Mouse (Mus musculus): ENCODE data around the gene Pet100.

Gene Pet100

DNA sequence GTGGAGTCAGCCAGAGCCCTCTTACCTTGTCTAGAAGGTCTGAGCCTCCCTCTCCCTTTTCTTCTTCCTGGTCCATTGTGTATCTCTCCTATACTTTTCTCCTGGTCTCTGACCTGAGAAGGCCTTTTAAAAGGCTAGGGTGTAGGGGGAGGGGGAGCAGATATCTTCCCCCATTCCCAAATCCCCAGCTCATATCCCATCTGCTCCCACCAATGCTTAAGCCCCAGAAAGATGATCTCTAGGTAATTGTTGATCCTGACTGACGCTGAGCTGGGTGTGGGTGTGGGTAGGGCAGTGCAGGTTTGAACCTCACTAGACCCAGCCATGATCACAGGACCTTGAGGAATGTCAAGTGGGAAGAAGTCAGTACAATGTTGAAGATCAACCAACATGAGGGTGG, 4.1 kb downstream of the Pet100 start, which contains the start of gene Pcp2:
Pcp2 (minus strand) TSS at position 101 of the 400 bp plus-strand sequence.
- DNase-seq (ENCODE audit: low read depth, low spot score): no peak

DNA sequence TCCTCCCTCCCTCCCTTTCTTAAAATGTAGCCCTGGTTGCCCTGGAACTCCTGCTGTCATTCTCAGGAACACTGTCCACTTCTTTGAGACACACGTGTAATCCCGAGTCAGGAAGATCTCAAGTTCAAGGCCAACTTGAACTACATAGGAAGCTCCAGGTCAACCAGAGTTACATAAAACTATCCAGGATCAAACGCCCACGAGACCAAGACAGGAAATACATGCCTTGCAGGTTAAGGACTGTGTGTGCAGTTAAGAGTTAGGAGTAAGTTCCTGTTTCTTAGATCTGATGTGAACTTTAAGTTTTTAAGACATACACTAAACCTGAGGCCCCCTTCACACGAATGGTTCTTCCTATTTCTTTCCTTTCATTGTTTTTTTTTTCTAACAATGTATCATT, 5.6 kb downstream of the Pet100 start:
- DNase-seq (ENCODE audit: low read depth, low spot score): no peak

DNA sequence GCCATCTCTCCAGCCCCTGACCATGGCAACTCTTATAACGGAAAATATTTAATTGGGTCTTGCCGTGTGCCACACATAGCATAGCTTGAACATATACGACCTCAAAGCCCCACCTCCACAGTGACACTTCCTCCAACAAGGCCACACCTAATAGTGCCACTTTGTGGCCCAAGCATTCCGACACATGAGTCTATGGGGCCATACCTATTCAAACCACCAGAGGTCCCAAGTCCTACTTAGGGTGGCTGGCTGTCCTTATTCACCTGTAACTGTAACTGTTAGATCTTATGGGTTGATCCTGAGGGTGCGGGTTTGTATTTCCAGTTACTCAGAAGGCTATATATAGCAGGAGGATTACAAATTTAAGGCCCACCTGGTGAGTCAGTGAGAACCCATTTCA, 6.7 kb downstream of the Pet100 start:
- DNase-seq (ENCODE audit: low read depth, low spot score): peak; percentile 88

DNA sequence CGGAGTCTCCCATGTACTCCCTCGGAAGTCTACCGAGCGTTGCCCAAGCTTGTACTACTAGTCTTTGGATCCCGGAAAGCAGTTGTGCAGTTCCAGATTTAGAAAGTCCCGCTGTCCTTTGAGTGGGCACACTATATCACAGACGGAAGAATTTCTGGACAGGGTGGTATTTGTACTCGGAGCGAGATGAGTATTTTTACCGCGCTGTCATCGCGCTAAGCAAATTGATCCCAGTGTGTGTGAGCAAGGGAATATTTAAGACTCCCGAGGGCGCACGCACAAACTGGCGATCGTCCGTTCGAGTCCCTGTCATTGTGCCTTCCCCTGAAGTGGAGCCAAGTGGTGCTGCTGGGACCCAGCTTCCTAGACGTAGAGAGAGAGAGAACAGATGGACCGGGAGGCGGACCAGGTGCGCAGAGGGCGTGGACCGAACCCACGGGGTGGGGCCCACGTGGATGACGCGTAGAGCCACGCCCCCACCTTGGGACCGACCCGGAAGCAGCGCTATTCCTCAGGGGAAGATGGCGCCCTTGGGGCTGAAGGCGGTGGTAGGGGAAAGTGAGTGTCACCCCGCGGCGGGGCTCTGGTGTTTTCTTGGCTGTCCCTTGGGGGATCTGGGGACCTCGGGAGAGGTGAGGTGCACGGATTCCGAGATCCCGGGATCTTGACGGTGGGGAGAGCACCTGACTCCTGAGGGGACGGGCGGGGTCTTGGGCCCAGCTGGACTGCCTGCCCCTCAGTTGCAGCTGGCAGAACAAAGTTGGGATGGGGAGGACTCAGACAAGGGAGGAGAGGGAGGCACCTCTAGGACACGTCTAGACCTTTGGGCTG, 9.5 kb downstream of the Pet100 start, which contains the start of gene Stxbp2:
Stxbp2 (plus strand) TSS at position 309 of the 831 bp plus-strand sequence.
- DNase-seq (ENCODE audit: low read depth, low spot score): peak; percentile 88

- DNase-seq (ENCODE audit: low read depth, low spot score): peak; percentile 33
Observed at GRCm38 (mm10) chr8:3631478-3631875, 10.1 kb downstream of the Pet100 start.

DNA sequence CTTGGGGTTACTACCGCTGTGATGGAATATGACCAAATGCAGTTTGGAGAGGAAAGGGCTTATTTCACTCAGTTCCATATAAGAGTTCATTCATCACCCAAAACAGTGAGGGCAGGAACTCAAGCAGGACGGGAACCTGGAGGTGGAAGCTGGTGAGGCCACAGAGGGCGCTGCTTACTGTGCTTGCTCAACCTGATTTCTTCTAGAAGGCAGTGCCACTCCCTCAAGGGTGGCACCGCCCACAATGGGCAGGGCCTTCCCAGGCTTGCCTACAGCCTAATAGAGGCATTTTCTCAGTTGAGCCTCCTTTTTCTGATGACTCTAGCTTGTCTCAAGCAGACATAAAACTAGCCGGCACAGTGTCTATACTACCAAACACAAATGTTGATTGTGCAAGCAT, 24.5 kb downstream of the Pet100 start:
- DNase-seq (ENCODE audit: low read depth, low spot score): peak; percentile 85

DNA sequence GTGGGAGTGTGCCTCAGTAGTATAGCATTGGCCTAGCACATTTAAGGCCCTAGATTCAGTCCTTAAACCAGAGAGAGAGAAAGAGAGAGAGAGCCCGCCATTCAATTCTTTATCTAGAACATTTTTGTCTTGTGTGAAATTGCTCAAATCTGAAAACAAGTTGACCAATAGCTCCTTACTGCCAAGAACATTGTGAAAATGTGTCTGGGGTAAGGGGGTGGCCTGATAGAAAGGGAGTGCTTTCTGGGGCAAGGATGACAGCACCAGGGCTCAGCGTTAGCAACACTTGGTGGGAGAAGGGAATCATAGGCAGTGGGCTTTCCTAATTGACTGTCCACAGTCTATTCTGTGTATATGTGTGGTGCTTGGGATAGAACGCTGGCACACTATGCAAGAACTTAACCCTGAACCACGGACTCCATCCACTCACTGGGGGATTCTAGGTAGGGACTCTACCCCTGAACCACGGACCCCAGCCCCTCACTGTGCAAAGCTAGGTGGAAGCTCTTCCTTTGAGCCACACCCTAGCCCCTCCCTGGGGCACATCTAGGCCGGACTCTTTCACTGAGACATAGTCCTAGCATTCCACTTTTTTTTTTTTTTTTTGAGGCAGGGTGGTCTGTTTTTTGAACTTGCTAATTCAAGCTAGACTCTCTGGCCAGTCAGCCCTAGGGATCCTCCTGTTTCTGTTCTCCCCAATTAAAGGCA, 25.6 kb downstream of the Pet100 start:
- no peak for DNase-seq (ENCODE audit: low read depth, low spot score)

- DNase-seq (ENCODE audit: low read depth, low spot score): no peak
Observed at GRCm38 (mm10) chr8:3647561-3647960, 26.2 kb downstream of the Pet100 start.

GRCm38 (mm10) chr8:3648268-3648667, 26.9 kb downstream of the Pet100 start:
- no peak for DNase-seq (ENCODE audit: low read depth, low spot score)

DNA sequence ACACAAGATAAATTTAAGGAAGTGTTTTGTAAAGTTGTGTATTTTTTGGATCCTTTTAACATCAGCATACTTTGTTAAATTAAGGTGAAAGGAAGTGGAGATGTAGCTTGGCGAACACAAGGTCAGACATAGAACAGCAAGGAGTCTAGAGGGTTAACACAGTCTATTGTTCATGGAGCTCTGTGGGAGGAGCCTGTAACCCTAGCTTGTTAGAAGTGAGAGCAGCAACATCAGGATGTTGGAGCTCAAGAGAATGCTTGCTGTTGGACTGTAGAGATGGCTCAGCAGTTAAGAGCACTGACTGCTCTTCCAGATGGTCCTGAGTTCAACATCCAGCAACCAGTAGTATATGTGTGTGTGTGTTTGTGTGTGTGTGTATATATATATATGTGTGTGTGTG, 27.6 kb downstream of the Pet100 start:
- DNase-seq (ENCODE audit: low read depth, low spot score): peak; percentile 80

DNA sequence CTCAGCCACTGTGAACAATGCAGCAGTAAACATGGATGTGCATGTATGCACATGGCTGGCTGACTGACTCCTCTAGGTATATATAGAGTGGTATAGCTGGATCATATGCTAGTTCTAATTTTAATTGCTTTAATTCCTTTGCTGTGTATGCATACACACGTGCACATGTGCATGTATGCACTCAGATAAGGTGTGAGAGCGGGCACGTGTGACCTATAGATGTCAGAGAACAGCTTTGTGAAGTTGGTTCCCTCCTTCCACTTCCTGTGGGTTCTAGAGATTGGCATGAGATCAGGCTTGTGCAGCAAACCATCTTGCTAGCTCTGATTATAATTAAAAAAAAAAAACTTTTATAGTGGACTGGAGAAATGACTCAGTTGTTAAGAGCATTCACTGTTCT, 31.5 kb downstream of the Pet100 start:
- DNase-seq (ENCODE audit: low read depth, low spot score): no peak

GRCm38 (mm10) chr8:3654726-3655508, 33.6 kb downstream of the Pet100 start:
- DNase-seq (ENCODE audit: low read depth, low spot score): peak; percentile 56

- DNase-seq (ENCODE audit: low read depth, low spot score): no peak
Observed at GRCm38 (mm10) chr8:3655526-3655925, 34.2 kb downstream of the Pet100 start, which contains the start of gene Retn. Retn (plus strand) TSS chr8:3655770.

DNA sequence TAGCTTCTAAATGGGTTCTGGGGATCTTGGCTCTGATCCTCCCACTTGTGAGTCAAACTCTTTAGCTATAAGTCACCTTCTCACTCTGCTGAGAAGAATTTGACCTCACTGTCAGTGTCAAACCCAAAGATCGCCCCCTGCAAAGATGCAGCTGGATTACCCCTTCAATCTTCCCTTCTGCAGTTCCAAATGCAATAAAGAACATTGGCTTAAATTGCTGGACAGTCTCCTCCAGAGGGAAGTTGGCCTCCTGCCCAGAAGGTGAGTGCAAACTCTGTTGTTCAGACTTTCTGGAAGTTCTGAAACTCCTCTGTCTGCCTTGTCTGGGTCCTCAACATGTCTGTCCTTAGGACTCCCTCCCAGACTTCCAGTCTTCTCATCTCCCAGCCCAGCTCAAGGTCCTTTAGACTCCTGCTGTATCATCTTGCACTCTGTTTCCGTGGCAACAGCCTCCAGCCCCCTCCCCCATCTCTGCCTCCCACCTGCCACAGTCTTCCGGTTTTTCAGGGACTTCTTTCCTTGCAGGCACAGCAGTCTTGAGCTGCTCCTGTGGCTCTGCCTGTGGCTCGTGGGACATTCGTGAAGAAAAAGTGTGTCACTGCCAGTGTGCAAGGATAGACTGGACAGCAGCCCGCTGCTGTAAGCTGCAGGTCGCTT, 35.5 kb downstream of the Pet100 start:
- peak; percentile 48 for DNase-seq (ENCODE audit: low read depth, low spot score)

DNA sequence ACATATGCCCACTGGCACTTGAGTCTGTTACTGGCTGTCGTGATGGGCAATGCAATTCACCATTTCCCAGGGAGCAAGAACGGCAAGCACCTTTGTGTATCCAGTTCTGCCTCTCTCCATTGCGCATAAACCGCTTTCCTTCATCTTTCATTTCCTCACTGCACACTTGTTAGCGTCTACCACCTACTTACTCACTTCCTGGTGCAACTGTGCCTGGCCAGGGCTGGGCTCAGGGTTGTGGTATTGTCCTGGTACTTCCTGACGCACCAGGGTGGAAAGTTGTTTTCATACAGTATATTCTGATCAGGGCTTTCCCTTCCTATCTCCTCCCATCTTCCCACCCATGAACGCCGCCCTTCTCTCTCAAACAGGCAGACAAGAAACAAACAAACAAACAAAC, 39.5 kb downstream of the Pet100 start:
- no peak for DNase-seq (ENCODE audit: low read depth, low spot score)

DNA sequence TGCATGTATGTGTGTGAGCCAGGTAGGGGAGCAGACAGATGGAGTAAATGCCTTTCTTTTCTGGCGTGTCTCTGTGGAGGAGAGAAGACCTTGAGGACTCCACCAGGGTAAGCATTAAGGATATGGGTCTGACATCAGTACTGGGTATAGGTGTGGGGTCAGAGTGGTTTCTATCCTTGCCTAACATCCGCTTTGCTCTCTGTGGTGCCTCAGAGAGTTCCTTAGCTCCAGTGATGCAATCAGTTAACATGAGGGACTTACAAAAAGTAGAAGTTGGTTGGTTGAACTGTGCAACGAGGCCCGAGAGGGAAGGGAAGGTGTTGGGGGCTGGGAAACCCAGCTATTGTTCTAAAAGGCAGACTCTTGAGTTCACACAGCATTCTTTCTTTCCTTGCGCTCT, 43.1 kb downstream of the Pet100 start:
- no peak for DNase-seq (ENCODE audit: low read depth, low spot score)

DNA sequence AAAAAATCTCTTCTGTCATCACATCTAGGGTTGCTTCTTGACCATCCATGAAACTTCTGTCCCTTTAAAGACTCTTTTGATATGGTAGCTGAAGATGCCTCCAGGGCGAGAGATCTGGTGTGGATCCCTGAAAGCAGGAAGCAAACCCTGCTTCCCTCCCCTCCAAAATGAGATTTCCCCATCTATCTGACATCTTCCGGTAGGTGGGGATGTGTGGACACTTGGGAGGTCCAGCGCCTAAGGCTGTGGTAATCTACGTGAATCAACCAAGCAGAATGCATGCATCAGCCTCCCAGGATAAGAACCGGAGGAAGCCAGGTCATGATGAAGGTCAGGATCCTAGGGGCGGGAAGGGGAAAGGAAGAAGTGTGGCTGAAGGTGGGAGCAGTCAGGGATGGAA, 44.2 kb downstream of the Pet100 start, which contains the start of gene Mcemp1:
Mcemp1 (plus strand) TSS at position 248 of the 400 bp plus-strand sequence.
- DNase-seq (ENCODE audit: low read depth, low spot score): no peak

DNA sequence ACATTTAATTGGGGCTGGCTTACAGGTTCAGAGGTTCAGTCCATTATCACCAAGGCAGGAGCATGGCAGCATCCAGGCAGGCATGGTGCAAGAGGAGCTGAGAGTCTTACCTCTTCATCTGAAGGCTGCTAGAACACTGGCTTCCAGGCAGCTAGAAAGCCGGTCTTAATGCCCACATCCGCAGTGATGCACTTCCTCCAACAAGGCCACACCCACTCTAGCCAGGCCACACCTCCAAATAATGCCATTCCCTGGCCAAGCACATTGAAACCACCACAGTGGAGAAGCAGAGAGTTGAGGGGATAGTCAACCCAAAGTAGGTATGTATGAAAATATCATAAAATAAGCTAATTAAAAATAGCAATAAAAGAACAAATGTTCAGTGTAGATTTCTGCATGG, 49.0 kb downstream of the Pet100 start:
- peak; percentile 72 for DNase-seq (ENCODE audit: low read depth, low spot score)

DNA sequence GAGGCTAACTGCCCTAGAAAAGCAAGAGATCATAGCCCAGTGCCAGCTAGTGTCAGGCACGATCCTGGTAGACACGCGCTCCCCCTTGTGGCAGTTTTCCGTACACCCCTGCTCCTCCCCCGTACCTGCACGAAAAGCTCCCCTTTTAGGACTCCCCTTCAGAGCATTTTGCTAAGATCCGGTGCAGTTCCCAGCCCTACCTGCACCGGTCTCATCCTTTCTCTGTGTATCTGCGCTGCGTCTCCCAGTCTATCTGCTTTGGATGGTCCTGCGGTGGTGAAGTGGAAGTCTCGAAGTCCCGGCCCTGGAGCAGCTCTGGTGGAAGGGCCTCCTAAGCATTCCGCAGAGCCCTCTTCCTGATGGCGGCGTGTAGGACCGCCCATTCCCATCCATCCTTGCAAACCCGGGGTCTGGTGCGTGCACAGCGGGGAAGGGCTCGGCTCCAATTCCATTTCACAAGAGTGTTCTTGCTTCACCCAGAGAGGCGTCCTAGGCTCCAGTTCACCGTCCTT, 50.7 kb downstream of the Pet100 start, which contains the start of gene Fcor:
Fcor (minus strand) TSS at position 383 of the 512 bp plus-strand sequence.
- peak; percentile 95 for DNase-seq (ENCODE audit: low read depth, low spot score)

GRCm38 (mm10) chr8:3674671-3675070, 53.3 kb downstream of the Pet100 start:
- DNase-seq (ENCODE audit: low read depth, low spot score): no peak

All from R1 (cell line).